Mouse (Mus musculus) heart, embryonic 12.5 days (tissue): ENCODE results near the gene Usp28. TPM values are rescaled to one million over a fixed set of nuclear protein-coding genes. Genes with fewer than 3 reads are reported as not detected.

ENCODE experiments used
- polyA plus RNA-seq: library from polyadenylated mRNA; unstranded; fragments of >200 nt; fragmentation: Nextera tagmentation; extraction: Ambion mirVana; gene quantifications from 2 replicates; pipeline ENCODE4 v1.2.1, GENCODE M21; 2016

Gene Usp28
- polyA plus RNA-seq, 1 experiment from 2014 or later, result 133 TPM

Other genes with a start within 250 kb of the Usp28 start
- gene Zbtb16, start 149.2 kb upstream of the Usp28 start, polyA plus RNA-seq, result 0.85 and 1.00 TPM in 2 replicates
- gene Htr3a, start 74.3 kb upstream of the Usp28 start, polyA plus RNA-seq, result 0.24 and 0.33 TPM in 2 replicates
- gene Htr3b, start 20.4 kb upstream of the Usp28 start, polyA plus RNA-seq, result not detected in 2 replicates
- 28.3 and 30.6 TPM in 2 replicates for gene Zw10, start 70.2 kb downstream of the Usp28 start, polyA plus RNA-seq
- gene Tmprss5, start 95.9 kb downstream of the Usp28 start, polyA plus RNA-seq, result 0.12 and 0.18 TPM in 2 replicates